Mouse (Mus musculus) ES-E14 (cell line): ENCODE data around the gene H2afy. TPM values are rescaled to one million over a fixed set of nuclear protein-coding genes. Genes with fewer than 3 reads are reported as not detected.

Source experiments
- DNase-seq: peaks from one replicate; pipeline ENCODE4 v3.0.0-alpha.2; 2013; ENCODE audit warnings: low read depth, low spot score
- H3K27ac ChIP-seq: 2 replicates; pipeline ENCODE4 v1.5.1; 2012; ENCODE audit warnings: low read depth, mild to moderate bottlenecking, low read length, moderate library complexity, mixed read lengths; ENCODE audit not compliant: poor library complexity, insufficient read depth, severe bottlenecking
- H3K36me3 ChIP-seq: 2 replicates; pipeline ENCODE4 v1.6.1; 2012; ENCODE audit warnings: mild to moderate bottlenecking, low read length, moderate library complexity, mixed read lengths; ENCODE audit not compliant: control insufficient read depth, poor library complexity, insufficient read depth, severe bottlenecking
- H3K4me1 ChIP-seq, 2 experiments: fragments of 150-350 bp in 1 of 2; sonication (generic) in 1 of 2; 2 replicates each; pipeline ENCODE4 v1.6.1; 2012; ENCODE audit warnings: low read length in 2 of 2, mild to moderate bottlenecking in 1 of 2, mixed read lengths in 1 of 2; ENCODE audit not compliant: control insufficient read depth in 2 of 2, insufficient read depth in 2 of 2, poor library complexity in 1 of 2
- H3K4me3 ChIP-seq, 2 experiments: fragments of 150-350 bp in 1 of 2; sonication (generic) in 1 of 2; 2 replicates each; pipeline ENCODE4 v1.5.1; 2012; ENCODE audit warnings: low read length in 2 of 2, low read depth in 1 of 2, mild to moderate bottlenecking in 1 of 2, mixed read lengths in 1 of 2; ENCODE audit not compliant: insufficient read depth in 1 of 2, poor library complexity in 1 of 2, severe bottlenecking in 1 of 2
- H3K9ac ChIP-seq: 2 replicates; pipeline ENCODE4 v1.6.1; 2012; ENCODE audit warnings: low read depth, mild to moderate bottlenecking, low read length, mixed read lengths; ENCODE audit not compliant: poor library complexity, insufficient read depth, severe bottlenecking
- H3K9me3 ChIP-seq: fragments of 150-350 bp; sonication (generic); 2 replicates; pipeline ENCODE4 v1.6.1; 2012; ENCODE audit warnings: low read depth, mild to moderate bottlenecking, low read length; ENCODE audit not compliant: control insufficient read depth, insufficient read depth
- CHD2 ChIP-seq: IDR thresholded peaks from 2 replicates; pipeline ENCODE4 v1.6.1; 2014; ENCODE audit warnings: mild to moderate bottlenecking, low read depth, low read length, inconsistent platforms
- HCFC1 ChIP-seq: IDR thresholded peaks from 2 replicates; pipeline ENCODE4 v1.6.1; 2012; ENCODE audit warnings: low read length, inconsistent platforms, borderline replicate concordance; ENCODE audit not compliant: insufficient read depth
- MAFK ChIP-seq: IDR thresholded peaks from 2 replicates; pipeline ENCODE4 v1.6.1; 2014; ENCODE audit warnings: mild to moderate bottlenecking, low read depth, low read length, inconsistent platforms; ENCODE audit not compliant: insufficient read depth
- ZC3H11A ChIP-seq: IDR thresholded peaks from 2 replicates; pipeline ENCODE4 v1.6.1; 2012; ENCODE audit warnings: low read depth, mild to moderate bottlenecking, inconsistent platforms, low read length, borderline replicate concordance
- ZNF384 ChIP-seq: IDR thresholded peaks from 2 replicates; pipeline ENCODE4 v1.6.1; 2012; ENCODE audit warnings: low read depth, low read length, inconsistent platforms
- in situ Hi-C, 2 experiments: fragments of 600-800 bp; cut with MboI; formaldehyde crosslinking; loops; one replicate each; pipeline ENCODE4 v1.15.1; 2025; ENCODE audit warnings: low sequenced_read_pairs in 2 of 2, inconsistent platforms in 1 of 2; ENCODE audit not compliant: unreplicated experiment in 2 of 2
- total RNA-seq: library from RNA; depleted of rRNA; stranded (reverse); fragments of 300-350 nt; gene quantifications from 2 replicates; pipeline ENCODE4 v1.2.3, GENCODE M21; 2012

The H2afy gene
- total RNA-seq, 1 experiment, result 67.3 TPM

DNA sequence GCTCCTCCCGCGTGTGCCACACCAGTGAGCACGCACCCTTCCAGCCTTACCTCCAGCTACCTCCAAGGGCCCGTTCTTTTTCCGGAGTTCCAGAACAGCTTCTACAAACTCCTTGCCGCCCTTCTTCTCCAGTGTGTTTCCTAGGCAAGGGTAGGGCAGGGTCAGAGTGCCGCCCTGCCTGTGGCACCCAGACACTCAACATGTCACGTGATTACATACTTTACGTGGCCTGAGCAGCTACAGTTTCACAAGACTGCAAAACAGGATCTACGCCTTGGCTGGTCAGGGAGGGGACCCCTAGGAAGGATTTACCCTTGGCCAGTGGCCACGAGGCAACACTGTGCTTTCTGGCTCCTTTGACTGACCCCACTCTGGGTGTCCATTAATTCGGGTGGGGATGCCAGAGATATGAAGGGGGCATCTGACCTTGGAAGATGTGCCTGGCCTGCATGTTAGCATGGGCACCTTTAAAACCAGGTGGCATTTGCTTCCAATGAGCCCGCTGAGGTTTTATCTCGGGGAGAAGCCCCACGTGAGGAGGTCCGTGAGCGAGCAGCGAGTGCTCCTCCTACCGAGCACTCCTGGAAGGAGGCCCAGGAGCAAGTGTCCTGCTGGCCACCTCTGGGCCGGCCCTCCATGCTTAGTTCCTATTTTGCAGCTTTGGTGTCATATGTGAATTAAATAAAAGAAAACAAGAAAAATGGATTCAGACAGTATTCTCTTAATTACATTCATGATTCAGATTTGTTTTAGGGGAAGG is 51.8 kb downstream of the H2afy start:
- H3K9me3 ChIP-seq, result no peaks in the 10 kb centered on the region
- DNase-seq, result no peak
- in situ Hi-C loops, result no loop called here
- TF ChIP-seq ZNF384 (no peak), HCFC1 (no peak), MAFK (no peak), CHD2 (no peak), ZC3H11A (no peak)
- no peak overlapping the region for H3K4me3 ChIP-seq
- H3K9ac ChIP-seq, result no peak overlapping the region
- peaks cover 43% of the 10 kb centered on the region for H3K36me3 ChIP-seq
- no peaks in the 10 kb centered on the region for H3K4me1 ChIP-seq
- no peak overlapping the region for H3K27ac ChIP-seq

DNA sequence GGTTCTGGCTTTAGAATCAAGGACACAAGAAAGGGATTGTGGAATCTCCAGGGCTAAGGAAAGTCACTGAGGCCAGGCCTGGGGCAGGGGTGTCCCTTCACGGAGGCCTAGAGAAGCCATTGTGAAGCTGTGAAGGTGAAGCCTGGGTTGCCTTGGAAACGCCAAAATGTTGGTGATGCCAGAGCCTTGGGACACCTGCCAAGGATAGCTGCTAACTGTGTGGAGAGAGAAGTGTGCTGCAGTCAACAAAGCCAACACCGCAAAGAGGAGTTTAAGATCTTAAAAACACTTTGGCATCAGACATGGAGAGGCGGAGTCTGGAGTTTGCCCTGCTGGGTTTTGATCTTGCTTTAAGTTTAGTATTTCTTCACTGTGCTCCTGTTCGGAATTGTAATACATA is 54.5 kb downstream of the H2afy start:
- Histone ChIP-seq H3K36me3 (peaks cover 43% of the 10 kb centered on the region), H3K9ac (no peak overlapping the region), H3K9me3 (no peaks in the 10 kb centered on the region), H3K4me3 (no peak overlapping the region), H3K27ac (no peak overlapping the region), H3K4me1 (no peaks in the 10 kb centered on the region)
- in situ Hi-C loops, result no loop called here
- no peak for DNase-seq
- TF ChIP-seq HCFC1, result no peak
- TF ChIP-seq ZNF384, result no peak
- no peak for TF ChIP-seq CHD2
- no peak for TF ChIP-seq ZC3H11A
- no peak for TF ChIP-seq MAFK

- Histone ChIP-seq H3K4me3 (no peak overlapping the region), H3K9ac (no peak overlapping the region), H3K36me3 (peaks cover 55% of the 10 kb centered on the region), H3K4me1 (no peaks in the 10 kb centered on the region), H3K27ac (no peak overlapping the region), H3K9me3 (no peaks in the 10 kb centered on the region)
- TF ChIP-seq HCFC1 (no peak), MAFK (no peak), ZNF384 (no peak)
- in situ Hi-C loops, result no loop called here
- DNase-seq, result no peak
Observed at GRCm38 (mm10) chr13:56079616-56080015, 56.5 kb downstream of the H2afy start.

DNA sequence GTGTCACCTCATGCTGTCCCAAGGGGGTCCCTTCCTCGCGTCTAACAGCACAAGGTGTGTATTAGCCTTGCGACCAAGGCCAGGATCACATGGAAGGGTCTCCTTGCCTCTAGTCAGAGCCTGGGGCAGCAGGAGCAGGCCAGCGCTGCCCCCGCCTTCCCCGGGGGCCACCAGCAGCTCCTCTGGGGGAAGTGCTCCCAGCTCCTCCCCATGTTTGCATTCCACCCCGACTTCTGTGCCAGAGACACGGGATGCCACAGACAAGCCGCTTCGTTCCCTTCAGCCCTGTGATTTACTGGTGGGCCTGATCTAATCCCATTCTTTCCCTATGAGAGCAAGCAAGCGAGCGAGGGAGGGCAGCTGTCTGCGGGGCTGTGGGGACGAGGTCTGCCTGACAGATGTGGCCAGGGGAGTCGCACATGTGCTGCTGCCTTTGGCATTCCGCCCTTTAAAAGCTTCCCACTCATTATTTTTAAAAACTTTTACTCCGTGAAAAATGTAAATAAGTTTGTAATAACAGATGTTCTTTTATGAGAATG is 57.4 kb downstream of the H2afy start:
- Histone ChIP-seq H3K4me3 (no peak overlapping the region), H3K4me1 (no peaks in the 10 kb centered on the region), H3K36me3 (peaks cover 55% of the 10 kb centered on the region), H3K9ac (no peak overlapping the region), H3K27ac (no peak overlapping the region), H3K9me3 (no peaks in the 10 kb centered on the region)
- no peak for DNase-seq
- in situ Hi-C loops, result no loop called here
- TF ChIP-seq ZC3H11A, result no peak
- no peak for TF ChIP-seq HCFC1

GRCm38 (mm10) chr13:56075930-56076329 is 60.2 kb downstream of the H2afy start:
- H3K36me3 ChIP-seq, result peaks cover 45% of the 10 kb centered on the region
- no peaks in the 10 kb centered on the region for H3K4me1 ChIP-seq
- H3K9me3 ChIP-seq, result no peaks in the 10 kb centered on the region
- no peak overlapping the region for H3K4me3 ChIP-seq
- DNase-seq, result no peak
- in situ Hi-C loops, result no loop called here
- H3K27ac ChIP-seq, result no peak overlapping the region
- no peak overlapping the region for H3K9ac ChIP-seq
- TF ChIP-seq MAFK (no peak), CHD2 (no peak), ZNF384 (no peak), ZC3H11A (no peak), HCFC1 (no peak)
